Mouse (Mus musculus) thymus, postnatal 36 days (tissue): ENCODE measurements around the gene Unc119.

Experiments
- DNase-seq, 2 experiments: peaks; one replicate each; pipeline ENCODE4 v3.0.0; 2022; ENCODE audit warnings: mixed read lengths in 2 of 2

The Unc119 gene

DNA sequence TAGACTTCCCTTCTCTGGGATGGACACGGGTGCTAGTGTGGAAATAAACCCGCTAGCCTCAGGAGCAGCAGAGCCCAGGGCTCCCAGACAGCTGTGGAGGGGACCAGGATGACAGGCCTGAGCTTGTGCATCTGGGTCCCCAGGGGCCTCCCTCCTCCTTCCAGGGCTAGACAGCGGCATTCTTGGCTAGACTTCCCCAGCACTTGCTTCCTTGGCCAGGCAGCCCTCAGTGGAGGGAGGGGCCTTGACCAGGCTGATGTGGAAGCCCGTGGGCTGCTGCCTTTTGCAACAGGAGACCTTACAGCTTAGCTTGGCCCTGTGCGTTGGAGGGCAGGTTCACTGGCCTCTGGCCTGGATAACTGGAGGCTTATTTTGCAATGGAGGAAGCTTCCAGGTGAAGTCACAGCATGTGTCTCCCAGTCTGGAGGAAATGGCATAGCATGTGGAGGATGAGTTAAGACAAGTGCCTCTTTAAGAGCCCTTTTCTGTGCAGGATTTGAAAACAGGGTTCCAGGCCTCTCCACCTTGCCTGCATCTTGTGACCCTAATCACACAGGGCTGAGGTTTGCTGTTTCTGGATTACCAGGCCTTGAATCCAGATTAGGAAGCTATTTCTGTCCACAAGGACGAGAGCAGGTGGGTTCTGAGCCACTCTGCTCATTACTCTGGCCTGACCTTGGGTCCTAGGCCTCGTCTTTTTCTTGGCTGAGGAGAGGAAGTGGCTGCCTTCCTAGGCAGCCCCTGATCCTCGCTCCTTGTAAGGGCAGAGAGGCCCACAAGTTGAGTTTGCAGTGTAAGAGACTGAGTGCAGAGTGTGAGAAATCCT is 1.8 kb downstream of the Unc119 start:
- no peak for DNase-seq

DNA sequence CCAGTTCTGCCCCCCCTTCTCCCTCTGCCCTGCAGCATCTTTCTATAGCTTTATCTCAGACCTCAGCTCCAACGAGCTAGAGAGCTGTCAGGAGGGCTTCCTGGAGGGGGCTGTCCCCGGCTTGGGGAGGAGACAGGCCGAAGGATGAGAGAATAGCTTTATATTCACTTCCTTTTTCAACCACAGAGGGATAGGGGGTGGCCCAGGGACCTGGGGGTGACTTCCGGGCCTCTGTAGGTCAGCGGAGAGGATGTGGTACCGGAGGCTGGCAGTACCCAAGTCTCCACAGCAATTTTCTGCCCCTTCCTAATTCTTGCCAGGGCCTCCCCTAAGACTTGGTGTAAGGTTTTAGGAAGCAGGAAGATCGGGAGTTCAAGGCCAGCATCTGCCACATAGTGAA is 2.5 kb downstream of the Unc119 start:
- peak; percentile 35 to 61 for DNase-seq

DNA sequence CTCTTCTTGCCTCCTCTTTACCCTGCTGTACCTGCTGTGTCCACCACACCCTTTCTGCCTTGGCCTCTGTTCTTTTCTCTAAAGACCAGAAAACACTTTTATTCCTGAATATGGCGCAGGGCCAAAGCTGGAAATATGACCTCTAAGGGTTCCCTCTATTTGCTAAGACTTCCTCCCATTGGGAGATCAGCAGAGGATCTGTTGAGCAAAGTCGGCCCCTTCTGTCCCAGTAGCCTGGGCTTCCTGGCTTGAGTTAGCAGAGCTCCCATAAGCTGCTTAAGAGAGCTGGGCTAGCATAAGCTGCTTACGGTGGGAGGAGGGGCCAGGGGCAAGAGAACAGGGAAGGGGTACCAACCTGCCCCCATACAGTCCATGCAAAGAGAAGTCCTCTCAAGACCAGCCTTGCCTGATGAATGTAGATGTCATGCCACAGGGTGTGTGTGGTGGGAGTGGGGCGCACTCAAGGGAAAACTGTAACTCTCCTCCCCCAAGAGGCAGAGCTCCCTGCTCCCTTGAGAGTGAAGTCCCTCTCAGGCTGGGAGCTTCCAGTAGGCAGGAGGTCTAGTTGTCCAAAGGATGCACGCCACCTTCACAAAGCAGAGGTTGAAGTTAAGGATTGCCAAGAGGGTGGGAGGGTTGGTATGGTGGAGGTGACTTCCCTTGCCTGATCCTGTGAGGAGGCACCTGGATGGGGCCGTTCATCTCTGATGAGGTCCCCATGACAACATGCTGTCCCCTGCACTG is 3.2 kb downstream of the Unc119 start:
- DNase-seq = no peak

DNA sequence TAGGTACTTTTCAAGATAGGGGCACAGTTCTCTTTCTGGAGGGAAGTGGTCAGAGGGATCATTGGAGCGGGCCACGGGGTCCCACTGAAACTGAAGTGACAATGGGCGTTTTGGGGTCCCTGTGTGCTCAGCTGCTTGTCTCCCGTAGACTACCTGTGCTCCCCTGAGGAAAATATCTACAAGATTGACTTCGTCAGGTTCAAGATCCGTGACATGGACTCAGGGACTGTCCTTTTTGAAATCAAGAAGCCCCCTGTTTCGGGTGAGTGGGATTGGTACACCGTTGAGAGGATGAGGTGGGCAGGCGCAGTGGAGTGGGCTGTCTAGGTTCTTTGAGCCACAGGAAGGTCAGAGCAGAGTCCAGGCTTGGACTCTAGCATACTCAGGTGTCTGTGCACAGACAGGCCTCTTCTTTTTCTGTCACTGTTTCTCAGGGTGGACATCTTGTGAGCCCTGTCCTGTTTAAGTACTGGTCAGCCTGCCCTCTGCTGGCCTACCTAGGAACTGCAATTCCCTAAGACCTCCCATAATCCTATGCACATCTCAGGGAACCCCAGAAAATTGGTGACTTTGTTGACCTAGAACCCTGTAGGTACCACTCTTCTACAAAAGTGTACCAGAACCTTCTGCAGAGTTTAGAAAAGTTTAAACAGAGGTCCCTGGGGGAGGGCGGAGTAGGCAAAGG is 3.9 kb downstream of the Unc119 start:
- DNase-seq = peak; percentile 54 to 57

DNA sequence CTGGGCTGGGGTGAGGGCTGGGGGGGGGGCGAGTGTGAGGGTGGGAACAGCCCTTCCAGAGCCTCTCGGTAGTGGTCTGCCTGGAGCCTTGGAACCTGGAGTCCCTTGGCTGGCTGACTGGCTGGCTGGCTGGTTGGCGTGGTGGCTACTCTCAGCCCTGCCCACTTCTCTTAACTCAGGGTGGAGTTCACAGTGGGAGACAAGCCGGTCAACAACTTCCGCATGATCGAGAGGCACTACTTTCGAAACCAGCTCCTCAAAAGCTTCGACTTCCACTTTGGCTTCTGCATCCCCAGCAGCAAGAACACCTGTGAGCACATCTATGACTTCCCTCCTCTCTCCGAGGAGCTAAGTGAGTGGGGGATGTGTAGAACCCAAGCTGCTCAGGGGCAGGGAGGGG is 4.6 kb downstream of the Unc119 start:
- DNase-seq = no peak

DNA sequence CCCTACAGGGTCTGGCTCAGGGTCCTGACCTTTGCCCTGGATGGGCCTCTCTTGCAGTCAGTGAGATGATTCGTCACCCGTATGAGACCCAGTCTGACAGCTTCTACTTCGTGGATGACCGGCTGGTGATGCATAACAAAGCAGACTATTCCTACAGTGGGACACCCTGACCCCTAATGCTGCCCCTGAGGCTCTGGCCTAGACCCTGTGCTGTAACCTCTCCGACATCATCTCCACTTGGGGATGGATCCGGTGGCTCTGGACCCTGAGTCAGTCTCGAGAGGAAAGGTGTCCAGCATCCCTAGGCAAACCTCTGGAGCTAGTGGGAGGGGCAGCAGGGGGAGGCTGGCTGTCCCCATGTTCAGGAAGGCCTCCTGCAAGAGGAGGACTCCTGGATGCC is 5.2 kb downstream of the Unc119 start:
- no peak for DNase-seq

DNA sequence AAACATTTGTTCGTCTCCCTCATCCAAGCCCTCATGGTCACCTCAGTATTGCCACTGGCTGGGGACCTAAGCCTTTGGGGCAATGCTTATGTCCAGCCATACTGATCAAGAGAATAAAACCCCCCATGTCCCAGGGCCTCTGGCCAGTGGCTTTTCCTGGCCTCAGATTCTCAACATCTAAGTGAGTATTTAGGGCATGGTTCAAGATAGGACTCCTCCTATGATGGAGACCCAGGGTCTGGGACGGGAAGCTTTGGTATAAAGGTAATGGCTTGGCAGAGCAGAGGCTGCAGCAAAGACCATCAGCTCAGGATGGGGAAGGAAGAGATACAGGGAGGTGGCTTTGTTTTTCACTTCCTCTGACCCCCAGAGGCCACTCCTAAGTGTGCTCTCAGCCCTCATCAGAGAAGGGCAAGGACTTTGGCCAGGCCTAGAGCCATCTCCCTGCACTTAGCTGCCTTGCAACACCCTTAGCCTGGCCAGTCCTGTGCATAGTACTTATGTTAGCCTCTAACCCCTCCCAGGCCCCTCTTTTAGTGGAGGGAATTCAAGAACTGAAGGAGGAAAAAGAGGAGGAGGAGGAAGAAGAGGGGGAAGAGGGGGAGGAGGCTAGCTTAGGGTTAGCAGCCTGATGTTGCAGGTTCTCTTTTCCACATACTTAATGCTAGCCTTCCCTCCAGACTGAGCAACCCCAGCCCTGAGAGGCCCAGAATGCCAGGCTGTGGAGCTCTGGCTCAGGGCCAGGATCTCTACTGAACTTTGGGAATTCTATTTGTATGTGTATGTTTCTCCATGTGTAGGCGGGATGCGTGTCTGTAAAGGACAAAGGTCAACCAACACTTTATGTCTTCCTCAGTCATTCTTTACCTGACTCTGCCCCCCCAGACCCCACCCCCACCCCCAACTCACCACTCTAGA is 6.4 kb downstream of the Unc119 start:
- DNase-seq = no peak

DNA sequence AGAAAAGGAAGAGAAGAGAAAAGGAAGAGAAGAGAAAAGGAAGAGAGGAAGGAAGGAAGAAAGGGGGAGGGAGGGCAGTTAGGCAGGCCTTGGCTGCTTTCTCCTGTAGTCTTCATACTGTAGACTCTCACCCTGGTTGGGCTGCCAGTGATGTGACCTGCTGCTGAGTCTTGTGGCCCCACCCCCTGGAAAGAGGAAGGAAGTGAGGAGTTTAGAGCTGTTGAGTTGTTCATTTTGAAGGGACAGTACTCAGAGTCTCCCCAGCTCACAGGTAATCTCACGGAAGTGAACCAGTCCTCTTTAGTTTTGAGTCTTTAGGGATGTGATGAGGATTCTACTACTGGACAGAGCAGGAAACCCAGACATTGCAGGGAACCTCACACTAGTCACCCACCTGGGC is 9.8 kb downstream of the Unc119 start:
- DNase-seq = no peak

DNA sequence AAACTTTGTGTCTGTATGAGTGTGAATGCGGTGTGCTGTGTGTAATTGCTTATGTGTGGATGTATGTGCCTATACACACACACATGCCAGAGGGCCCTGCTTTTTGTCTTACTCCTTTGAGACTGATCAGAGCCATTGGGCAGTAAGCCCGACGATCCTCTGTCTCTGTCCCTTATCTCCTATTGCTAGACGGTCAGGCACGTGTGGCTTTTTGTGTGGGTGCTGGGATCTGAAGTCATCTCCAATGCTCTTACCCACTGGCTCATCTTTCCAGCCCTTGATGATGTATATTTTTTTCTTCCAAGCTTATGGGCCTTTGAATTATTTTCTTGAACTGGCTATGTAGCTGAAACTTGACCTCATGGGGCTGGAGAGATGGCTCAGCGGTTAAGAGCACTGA is 11.6 kb downstream of the Unc119 start:
- no peak for DNase-seq

DNA sequence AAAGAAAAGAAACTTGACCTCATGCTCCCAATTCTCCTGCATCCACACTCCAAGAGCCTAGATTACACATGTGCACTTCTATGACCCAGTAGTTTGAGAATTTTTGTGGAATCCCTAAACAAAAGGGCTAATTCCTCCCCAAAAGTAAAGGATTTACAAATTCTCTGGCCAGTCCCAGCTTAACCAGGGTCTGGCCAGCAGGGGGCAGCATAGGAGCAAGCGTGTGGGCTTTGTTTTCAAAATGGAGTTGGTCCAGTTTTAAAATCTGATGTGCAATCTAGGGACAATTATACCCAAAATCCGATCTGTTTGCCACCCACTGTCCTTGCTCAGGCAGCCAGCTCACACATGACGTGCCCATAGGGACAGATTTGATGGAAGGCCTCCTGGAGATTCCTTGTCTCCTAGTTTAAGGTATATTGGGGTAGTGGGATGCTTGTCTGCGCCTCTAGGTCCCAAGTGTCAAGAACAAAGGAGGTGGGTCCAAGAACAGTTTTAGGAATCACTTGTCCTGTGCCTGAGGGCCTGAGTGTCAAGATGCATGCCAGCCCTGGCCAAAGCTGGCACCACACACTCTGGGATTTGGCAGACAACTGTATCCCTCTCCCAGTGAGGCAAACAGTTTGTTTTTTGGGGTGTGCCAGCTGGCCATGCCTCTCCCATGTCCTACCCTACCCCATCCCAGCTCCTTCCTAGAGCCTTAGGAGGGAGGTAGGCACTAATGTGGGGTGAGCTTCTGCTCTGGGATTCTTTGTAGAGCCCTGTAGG is 12.4 kb downstream of the Unc119 start:
- peak; percentile 44 to 60 for DNase-seq

DNA sequence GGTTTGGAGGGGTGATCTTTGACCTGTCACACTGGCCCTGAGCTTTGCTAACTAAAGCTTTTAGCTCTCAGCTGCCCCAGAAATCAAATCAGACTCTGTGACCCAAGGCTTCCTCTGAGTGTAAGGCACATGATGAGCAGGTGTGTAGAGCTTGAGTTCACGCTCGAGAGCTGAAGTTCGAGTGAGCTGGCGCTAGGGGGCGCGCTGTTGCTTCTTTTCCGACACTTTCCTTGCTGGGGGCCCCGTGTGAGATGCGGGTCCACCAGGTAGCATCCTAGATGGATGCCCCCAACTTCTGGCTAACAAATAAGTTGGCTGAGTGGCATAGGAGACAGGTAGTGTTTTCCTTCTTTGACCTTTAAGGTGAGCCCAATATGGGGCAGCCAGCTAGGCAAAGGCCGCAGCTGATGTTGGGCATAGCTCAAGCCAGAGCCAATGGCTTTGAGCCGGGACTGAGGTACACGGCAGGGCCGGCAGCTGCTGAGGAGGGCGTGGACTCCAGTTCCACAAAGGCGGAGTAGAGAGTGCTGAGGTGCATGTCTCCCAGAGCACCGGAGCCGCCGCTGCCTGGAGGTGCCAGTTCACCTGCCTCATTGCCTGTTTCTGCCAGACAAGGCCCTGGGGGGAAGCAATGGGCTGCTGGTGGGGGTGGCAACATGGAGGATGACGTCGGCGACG is 15.2 kb downstream of the Unc119 start:
- peak; percentile 43 to 56 for DNase-seq

DNA sequence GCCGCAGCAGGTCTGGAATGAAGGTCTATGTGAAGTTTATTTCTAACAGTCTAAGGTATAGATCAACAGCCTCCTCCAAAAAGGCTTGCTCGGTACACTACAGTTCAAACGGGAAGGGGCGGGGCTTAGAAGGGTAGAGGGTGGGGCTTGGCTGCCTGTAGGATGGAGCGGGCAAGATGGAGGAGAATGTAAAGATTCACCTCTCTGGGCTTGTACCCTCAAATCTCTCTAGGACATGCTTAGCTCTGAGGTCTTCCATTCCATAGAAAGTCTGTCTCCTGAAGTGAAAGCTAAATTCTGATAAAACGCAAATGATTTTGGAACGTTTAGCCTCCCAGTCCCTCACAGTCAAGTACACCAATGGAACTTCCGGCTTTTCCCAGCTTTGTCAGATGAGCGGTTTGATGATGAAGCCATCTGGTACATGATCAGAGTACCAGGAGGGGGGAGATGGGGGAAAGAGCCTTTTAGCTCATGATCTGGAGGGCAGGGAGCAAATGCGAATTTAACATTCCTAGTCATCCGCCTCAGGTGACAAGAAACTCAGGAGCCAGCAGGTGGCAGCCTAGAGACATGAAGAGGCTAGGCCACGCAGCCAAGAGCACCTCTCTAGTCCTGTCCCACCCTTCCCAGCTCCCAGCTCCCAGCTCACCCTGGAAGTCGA is 17.0 kb downstream of the Unc119 start:
- DNase-seq = peak; percentile 73 to 76

DNA sequence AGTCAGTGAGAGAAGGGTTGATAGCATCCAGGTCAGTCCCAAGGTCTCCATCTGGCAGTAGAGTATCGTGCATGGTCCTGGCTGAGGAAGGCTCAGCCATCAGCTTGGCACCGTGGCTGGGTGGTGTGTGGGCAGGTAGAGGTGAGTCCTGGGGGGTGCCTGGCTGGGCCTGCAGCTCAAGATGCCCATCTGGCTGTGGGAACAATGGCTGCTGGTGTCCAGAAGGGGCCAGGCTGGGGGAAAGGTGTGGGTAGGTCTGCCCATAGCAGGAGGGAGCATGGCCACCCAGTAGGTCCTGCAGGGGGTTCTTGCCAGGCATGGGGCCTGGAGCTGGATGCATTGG is 17.5 kb downstream of the Unc119 start:
- no peak for DNase-seq

DNA sequence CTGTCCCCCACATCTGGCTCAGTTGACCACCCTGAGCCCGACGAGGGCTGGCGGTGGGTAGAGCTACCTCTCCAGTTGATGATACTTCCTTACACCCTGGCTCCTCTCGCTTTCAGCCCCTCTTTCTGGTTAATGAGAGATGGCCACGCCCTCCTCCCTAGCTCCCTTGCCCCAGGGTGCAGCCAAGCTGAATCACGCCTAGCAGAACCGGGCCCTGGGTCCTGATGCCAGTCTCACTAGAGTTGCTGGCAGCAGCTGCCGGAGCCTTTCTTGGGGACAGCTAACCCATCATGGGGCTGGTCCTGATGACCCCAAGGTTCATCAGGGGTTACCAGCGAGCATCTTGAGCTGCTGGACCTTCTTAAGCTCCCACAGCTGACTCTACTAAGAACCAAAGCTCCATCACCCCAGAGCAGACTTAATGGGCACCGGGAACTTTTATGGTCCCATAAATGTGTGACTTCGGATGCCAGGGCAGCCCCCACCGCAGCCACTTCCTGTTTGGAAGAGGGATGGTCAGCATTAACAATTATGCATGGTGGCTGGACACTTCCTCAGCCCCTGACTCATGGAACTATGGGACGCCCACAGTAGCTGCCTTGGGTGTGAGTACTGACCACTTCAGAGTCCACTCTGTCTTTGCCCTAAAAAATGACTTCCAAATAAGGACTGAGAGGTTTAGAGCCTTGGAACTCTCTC is 20.2 kb downstream of the Unc119 start:
- no peak for DNase-seq

DNA sequence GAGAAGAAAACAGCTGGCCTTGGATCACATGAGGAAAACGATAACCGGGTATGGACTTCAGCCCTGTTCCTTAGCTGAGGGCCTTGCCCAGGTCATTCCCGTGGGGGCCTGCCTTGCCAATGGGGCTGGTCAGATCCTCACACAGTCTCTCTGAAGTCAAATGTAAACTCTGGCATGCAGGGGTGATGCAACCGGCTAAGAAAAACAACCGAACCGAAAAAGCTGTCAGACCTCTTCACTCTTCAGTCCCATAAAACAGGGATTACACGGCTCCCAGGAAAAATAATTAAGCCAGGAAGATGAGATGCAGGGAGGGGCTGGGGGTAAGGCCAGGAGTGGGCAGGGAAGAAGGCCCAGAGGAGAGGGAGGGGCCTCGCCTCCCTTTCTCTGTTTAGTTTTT is 20.8 kb downstream of the Unc119 start:
- no peak for DNase-seq

DNA sequence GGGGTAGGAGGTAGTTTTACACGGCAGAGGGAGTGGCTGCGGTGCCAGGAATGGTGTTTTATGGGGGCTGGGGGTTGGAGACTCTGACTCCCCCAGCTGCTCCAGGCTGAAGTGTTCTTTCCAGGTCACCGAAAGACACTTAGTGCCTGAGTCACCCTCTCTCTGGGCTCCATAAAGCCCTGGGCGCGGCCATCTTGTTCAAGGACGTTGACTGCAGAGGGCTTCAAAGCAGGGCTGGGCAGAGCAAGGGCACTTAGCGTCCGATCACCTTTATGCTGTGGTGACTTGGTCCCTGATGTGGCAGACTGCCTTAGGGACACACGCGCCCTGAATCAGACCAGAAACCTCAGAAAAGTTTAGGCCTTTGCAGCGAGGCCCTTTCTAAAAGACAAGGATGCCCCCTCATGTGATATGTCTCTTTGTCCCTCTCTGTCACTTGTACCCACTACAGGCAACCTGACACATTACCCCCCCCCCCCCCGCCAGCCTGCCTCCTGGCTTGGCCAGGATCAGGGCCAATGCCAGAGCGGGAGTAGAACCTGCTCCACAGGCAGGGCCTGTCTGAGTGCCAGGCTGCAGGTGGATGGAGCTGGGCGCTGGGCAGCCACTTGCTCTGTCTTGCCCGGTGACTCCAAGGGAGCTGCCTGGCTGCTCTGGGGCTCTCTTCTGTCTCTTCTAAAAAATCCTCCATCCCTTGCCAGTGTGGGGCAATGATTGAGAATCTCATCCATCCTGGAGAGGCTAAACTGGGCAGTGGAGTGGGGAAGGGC is 24.4 kb downstream of the Unc119 start:
- DNase-seq = no peak

DNA sequence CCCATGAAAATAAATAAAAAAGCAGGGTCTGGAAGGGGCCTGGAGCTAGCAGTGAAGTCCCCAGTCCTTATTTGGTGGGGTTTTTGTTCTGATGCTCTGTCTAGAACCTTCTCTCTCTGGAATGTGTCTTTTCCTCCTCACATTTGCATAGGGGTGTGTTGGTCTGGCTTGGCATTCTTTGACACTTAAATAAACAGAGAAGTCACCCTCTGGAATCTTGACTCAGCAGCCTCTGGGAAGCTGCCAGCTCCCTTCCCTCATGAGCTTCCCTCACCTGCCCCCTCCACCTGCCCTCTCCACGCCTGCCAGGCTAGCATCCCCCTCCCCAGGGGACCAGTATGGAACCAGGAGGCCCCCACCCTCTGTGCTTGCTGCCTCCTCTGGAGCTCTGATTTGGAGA is 27.1 kb downstream of the Unc119 start:
- no peak for DNase-seq

DNA sequence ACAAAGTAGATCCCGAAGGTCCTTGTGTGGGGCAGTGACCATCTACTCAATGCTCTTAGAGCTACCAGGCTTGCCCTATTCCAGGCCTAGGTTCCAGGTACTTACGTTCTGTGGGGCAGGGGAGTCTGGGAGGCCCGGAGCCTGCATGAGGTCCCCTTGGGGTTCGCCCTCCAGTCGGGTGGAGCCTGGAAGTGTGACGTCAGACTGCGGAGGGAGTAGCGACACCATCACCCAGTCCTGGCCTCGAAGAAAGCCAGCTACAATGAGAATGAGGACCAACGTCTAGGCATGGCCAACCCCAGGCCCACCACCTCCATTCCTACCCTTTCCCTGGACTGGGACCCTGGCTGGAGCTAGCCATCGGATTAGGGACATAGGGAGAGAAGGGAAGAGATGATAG is 28.4 kb downstream of the Unc119 start:
- no peak for DNase-seq

DNA sequence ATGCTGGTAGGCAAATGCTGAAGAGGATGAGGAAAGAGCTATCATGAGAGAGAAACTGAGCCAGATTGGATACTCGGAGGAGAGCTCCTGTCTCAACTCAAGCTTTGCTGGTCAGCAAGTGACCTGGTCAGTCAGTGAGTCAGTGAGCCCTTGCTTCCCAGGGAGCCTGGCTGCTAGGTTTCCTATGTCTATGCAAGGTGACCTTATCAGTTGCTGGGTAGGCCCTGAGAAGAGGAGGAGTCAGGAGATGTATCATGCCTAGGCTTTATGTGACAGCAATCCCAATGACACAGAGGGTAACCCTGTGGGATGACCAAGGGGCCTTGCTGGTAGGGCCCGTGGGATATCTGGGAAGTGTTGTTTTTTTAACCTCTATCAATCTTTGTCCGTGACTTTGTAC is 28.9 kb downstream of the Unc119 start:
- no peak for DNase-seq
